Mouse (Mus musculus): Measurements from ENCODE around the gene Rnf114.

DNA sequence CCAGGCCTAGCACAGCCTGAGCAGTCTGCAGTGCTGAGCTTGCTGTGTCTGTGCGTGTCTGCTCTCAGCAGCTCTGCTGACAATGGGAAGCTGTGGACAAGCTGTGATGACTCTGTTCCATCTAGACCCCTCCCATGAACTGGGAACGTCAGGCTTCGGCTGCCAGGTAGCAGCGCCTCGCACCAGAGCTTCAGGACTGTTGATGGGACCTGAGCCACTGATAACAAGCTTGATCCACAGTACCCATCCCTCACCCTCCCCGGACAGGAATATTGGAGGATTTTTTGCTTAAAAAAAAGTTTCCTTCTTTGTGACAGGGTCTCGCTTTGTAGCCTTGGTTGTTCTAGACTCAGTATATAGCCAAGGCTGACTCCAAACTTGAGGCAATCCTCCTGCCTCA lies 45.2 kb upstream of the Rnf114 start:
- TF ChIP-seq CTCF (IDR thresholded peaks at IDR 0.05): no peak
- no peak for TF ChIP-seq EP300 (IDR thresholded peaks at IDR 0.05)

All from lung, postnatal 0 days (tissue).